Mouse (Mus musculus) liver, embryonic 14 days (tissue): Measurements from ENCODE around the gene Prl7a1. TPM values are rescaled to one million over a fixed set of nuclear protein-coding genes. Genes with fewer than 3 reads are reported as not detected.

Source experiments
- polyA plus RNA-seq: library from polyadenylated mRNA; depleted of rRNA; stranded (reverse); fragments of >200 nt; gene quantifications from 2 replicates; pipeline ENCODE4 v1.2.3, GENCODE M21; 2012; rRNA removed

Gene Prl7a1
- not detected in 2 replicates for polyA plus RNA-seq

GRCm38 (mm10) chr13:27642393-27642792 lies at the start of gene Prl7a1:
Gene Prl7a1, minus strand, starts transcription at chr13:27642493.

GRCm38 (mm10) chr13:27667936-27668335 lies 25.6 kb upstream of the Prl7a1 start, which contains the start of gene Prl7a2:
Gene Prl7a2, minus strand, starts transcription at chr13:27668036.

GRCm38 (mm10) chr13:27610482-27610881 lies 31.8 kb downstream of the Prl7a1 start, which contains the start of gene Prl7b1:
Gene Prl7b1, minus strand, starts transcription at chr13:27610582.

Other genes with a start within 250 kb of the Prl7a1 start
- 0.02 TPM in 1 of 2 replicates, not detected in the other for gene Prl8a6, start 203.8 kb downstream of the Prl7a1 start, polyA plus RNA-seq
- gene Prl8a8, start 129.3 kb downstream of the Prl7a1 start, polyA plus RNA-seq, result 0.07 and 0.22 TPM in 2 replicates
- gene Prl8a9, start 77.9 kb downstream of the Prl7a1 start, polyA plus RNA-seq, result 0.07 and 0.77 TPM in 2 replicates
- gene Prl8a1, start 60.3 kb downstream of the Prl7a1 start, polyA plus RNA-seq, result not detected in 2 replicates
- gene Prl7b1, start 31.9 kb downstream of the Prl7a1 start, polyA plus RNA-seq, result 0.03 TPM in 1 of 2 replicates, not detected in the other
- 0.15 and 0.43 TPM in 2 replicates for gene Prl7a2, start 25.5 kb upstream of the Prl7a1 start, polyA plus RNA-seq
- gene Prl7d1, start 74.2 kb upstream of the Prl7a1 start, polyA plus RNA-seq, result 0.08 TPM in 1 of 2 replicates, not detected in the other
- not detected in 2 replicates for gene Prl7c1, start 138.3 kb upstream of the Prl7a1 start, polyA plus RNA-seq
- 0.08 TPM in 1 of 2 replicates, not detected in the other for gene Prl2a1, start 159.2 kb upstream of the Prl7a1 start, polyA plus RNA-seq
- gene Prl2c1, start 206.8 kb upstream of the Prl7a1 start, polyA plus RNA-seq, result not detected in 2 replicates